Mouse (Mus musculus): ENCODE results near the gene Sycp3. TPM values are rescaled to one million over a fixed set of nuclear protein-coding genes. Genes with fewer than 3 reads are reported as not detected.

The Sycp3 gene
- polyA plus RNA-seq, 2 experiments, result 0.10 TPM; not detected in 1

DNA sequence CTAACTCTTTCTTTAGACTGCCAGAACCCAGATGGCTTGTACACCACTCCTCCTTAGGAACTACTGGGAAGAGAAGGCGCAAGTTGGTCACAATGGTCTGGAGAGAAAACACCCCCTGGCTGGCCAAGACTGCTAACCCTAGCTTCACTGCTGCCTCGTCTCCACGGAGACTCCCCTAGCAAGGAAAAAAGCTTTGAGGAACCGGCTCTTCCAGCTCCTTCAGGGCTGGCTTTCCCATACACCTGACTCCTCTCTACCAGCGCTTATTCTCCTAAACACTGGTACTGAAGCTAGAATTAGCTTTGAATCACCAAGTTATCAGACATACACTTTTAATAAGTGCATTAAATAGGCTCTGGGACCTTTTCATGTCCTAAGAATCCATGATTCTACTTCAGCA lies 40.6 kb downstream of the Sycp3 start:
- H3K9me3 ChIP-seq (ENCODE audit: control insufficient read depth, low read length), result no peaks in the 10 kb centered on the region
- 65% methylated on average over 5 of the region's 5 CpGs for WGBS
- H3K27me3 ChIP-seq (ENCODE audit: control insufficient read depth, insufficient read depth, low read length), result no peaks in the 10 kb centered on the region
- H3K9ac ChIP-seq (ENCODE audit: low read depth, low read length, severe bottlenecking), result no peak overlapping the region
- DNase-seq (ENCODE audit: low spot score) (no peak), ATAC-seq (ENCODE audit: low FRiP score, low read depth) (no peak)
- no peaks in the 10 kb centered on the region for H3K36me3 ChIP-seq (ENCODE audit: control insufficient read depth, insufficient read depth, low read length)
- H3K27ac ChIP-seq (replicated peaks; ENCODE audit: low read depth, low read length), result no peak overlapping the region
- no peak overlapping the region for H3K4me3 ChIP-seq (replicated peaks; ENCODE audit: low read length)
- no peak for TF ChIP-seq POLR2A (IDR thresholded peaks at IDR 0.05; ENCODE audit: borderline replicate concordance, extremely low read depth, insufficient read depth, insufficient read length)
- peaks cover 30% of the 10 kb centered on the region for H3K4me1 ChIP-seq (ENCODE audit: control insufficient read depth, insufficient read depth, low read length)
- H3K4me2 ChIP-seq (replicated peaks; ENCODE audit: low read depth, low read length, severe bottlenecking), result no peak overlapping the region

DNA sequence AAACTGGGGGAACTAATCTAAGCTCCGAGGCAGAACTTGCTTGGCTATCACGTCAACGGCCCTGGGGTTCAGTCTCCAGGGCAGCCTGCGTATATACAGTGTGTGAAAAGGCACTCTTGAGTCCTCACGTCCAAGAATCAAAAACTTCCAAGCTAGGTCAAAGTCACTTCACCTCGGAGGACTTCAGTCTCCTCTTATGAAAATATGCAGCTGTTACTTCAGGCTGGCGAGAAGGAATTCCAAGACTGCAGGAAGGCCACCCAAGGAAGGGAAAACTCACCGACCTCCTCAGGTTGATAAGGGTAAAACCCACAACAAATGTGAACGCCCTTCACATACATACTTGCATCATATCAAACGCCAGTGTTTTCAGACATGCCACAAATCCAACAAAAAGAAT lies 42.0 kb downstream of the Sycp3 start:
- ATAC-seq (ENCODE audit: low FRiP score, low read depth) (no peak), DNase-seq (ENCODE audit: low spot score) (no peak)
- WGBS, result 68% methylated on average over 10 of the region's 10 CpGs
- no peak overlapping the region for H3K4me3 ChIP-seq (replicated peaks; ENCODE audit: low read length)
- no peak overlapping the region for H3K9ac ChIP-seq (ENCODE audit: low read depth, low read length, severe bottlenecking)
- H3K9me3 ChIP-seq (ENCODE audit: control insufficient read depth, low read length), result no peaks in the 10 kb centered on the region
- no peaks in the 10 kb centered on the region for H3K36me3 ChIP-seq (ENCODE audit: control insufficient read depth, insufficient read depth, low read length)
- peaks cover 24% of the 10 kb centered on the region for H3K4me1 ChIP-seq (ENCODE audit: control insufficient read depth, insufficient read depth, low read length)
- TF ChIP-seq POLR2A (IDR thresholded peaks at IDR 0.05; ENCODE audit: borderline replicate concordance, extremely low read depth, insufficient read depth, insufficient read length), result no peak
- H3K27me3 ChIP-seq (ENCODE audit: control insufficient read depth, insufficient read depth, low read length), result no peaks in the 10 kb centered on the region
- H3K4me2 ChIP-seq (replicated peaks; ENCODE audit: low read depth, low read length, severe bottlenecking), result no peak overlapping the region
- H3K27ac ChIP-seq (replicated peaks; ENCODE audit: low read depth, low read length), result no peak overlapping the region

DNA sequence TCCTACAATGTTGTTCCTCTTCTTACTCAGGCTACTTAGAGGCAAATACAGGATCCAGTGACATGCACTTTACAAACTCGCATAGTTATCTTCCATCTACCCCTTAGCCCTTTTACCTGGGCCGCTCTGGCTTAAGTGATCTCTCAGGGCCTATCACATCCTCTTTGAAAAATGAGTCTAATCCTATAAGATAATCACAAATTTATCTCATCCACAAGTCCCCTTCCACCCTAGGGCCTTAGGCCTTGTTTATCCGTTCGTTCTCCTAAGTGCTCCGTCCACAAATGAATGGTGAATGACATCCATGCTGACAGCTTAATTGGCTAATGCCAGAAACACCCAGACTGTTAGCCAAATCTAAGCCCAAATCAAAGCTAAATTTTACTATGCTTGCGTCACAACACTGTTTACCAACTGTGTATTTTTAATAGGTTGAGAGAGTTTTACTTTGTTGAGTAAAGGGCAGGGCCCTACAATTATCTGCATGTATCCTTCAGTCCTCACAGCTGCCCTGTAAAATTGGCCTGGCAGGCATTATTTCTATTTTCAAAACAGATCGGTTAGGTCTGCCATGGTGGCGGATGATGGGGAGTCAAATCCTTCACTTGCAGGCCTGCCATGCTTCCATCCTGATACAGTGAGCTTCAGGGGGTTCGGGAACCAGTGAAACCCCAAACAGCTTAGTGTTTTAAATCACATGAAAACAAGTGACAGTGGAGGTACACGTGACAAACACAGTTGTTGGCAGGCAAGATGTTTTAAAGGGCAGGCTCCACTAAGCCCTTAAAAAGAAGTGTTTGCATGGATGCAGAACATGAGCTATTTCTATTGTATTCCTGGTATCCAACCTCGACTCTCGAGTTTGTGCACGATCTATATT lies 42.8 kb downstream of the Sycp3 start:
- 59% methylated on average over 13 of the region's 13 CpGs for WGBS
- Histone ChIP-seq H3K4me1 (ENCODE audit: control insufficient read depth, insufficient read depth, low read length) (peaks cover 18% of the 10 kb centered on the region), H3K9ac (ENCODE audit: low read depth, low read length, severe bottlenecking) (no peak overlapping the region), H3K27ac (replicated peaks; ENCODE audit: low read depth, low read length) (no peak overlapping the region), H3K4me2 (replicated peaks; ENCODE audit: low read depth, low read length, severe bottlenecking) (peak overlapping the region; percentile 17; the same call in 1 of the 2 replicates), H3K4me3 (replicated peaks; ENCODE audit: low read length) (no peak overlapping the region), H3K36me3 (ENCODE audit: control insufficient read depth, insufficient read depth, low read length) (no peaks in the 10 kb centered on the region), H3K9me3 (ENCODE audit: control insufficient read depth, low read length) (no peaks in the 10 kb centered on the region), H3K27me3 (ENCODE audit: control insufficient read depth, insufficient read depth, low read length) (no peaks in the 10 kb centered on the region)
- DNase-seq (ENCODE audit: low spot score) (no peak), ATAC-seq (ENCODE audit: low FRiP score, low read depth) (no peak)
- no peak for TF ChIP-seq POLR2A (IDR thresholded peaks at IDR 0.05; ENCODE audit: borderline replicate concordance, extremely low read depth, insufficient read depth, insufficient read length)

DNA sequence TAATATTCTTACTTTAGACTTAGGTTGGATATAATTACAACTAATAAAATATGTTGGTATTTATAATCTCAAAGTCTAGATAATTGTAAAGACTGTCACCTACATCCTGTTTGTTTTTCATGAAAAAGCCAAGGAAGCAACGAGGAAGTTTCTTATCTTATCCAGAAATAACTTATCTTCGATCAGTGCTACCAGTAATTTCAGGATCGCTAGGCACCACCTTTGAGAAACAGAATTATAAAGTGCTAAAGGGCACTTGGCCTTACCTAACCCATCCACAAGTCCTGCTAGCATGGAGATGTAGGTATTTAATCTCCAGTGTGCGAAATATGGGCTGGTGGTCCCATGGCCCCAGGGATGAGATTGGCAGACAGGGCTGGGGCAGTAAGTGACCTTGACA lies 43.5 kb downstream of the Sycp3 start:
- no peaks in the 10 kb centered on the region for H3K36me3 ChIP-seq (ENCODE audit: control insufficient read depth, insufficient read depth, low read length)
- DNase-seq (ENCODE audit: low spot score) (no peak), ATAC-seq (ENCODE audit: low FRiP score, low read depth) (no peak)
- H3K4me3 ChIP-seq (replicated peaks; ENCODE audit: low read length), result peak overlapping the region; percentile 76
- H3K27me3 ChIP-seq (ENCODE audit: control insufficient read depth, insufficient read depth, low read length), result no peaks in the 10 kb centered on the region
- H3K9me3 ChIP-seq (ENCODE audit: control insufficient read depth, low read length), result no peaks in the 10 kb centered on the region
- no peak overlapping the region for H3K27ac ChIP-seq (replicated peaks; ENCODE audit: low read depth, low read length)
- peak overlapping the region; percentile 93 for H3K4me2 ChIP-seq (replicated peaks; ENCODE audit: low read depth, low read length, severe bottlenecking)
- 59% methylated on average over 4 of the region's 4 CpGs for WGBS
- TF ChIP-seq POLR2A (IDR thresholded peaks at IDR 0.05; ENCODE audit: borderline replicate concordance, extremely low read depth, insufficient read depth, insufficient read length), result no peak
- peak overlapping the region; percentile 83 for H3K9ac ChIP-seq (ENCODE audit: low read depth, low read length, severe bottlenecking)
- H3K4me1 ChIP-seq (ENCODE audit: control insufficient read depth, insufficient read depth, low read length), result peaks cover 16% of the 10 kb centered on the region

DNA sequence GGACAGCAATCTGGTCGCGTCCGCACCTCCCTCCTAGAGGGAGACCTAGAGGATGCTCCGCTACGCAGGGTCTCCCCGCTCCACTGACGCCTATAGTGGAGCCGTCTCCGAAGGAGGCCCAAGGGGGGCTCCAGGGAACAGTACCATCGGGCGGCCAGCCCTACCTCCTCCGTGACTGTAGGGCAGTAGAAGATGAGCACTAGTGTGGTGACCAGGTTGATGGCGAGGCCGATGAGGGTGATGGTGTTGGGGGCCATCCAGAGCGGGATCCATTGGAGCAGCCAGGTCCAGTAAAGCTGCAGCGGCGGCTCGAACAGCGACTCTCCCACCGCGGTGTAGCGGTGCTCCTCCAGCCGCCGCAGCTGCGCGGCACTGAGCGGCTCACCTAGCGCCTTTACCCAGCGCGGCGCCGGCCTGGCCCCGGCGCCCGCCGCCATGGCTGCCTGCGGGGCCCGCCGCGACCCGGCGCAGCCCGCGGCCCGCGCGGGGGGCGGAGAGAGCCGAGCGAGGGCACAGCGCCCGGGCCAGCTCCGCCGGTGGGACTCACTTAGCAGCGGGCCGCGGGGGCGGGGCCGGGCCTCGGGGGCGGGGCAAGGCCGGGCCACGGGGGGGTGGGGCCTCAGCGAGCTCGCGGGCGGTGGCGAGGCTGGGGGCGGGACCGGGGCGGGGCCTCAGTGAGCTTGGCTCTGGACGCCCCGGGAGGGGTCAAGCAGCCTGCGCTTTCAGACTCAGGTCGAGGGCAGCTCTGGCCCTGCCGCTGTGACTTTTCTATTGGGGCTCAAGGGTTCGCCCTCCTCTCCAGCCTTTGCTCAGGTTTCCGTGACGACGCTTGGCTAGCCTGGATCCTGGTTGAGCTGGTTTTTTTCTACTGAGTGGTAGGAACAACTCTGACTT lies 44.3 kb downstream of the Sycp3 start, which contains the start of gene Chpt1:
TSS of gene Chpt1 (minus strand) at position 653 of the 894 bp plus-strand sequence.
- ATAC-seq (ENCODE audit: low FRiP score, low read depth) (peak; percentile 95), DNase-seq (ENCODE audit: low spot score) (peak; percentile 81)
- 1% methylated on average over 21 of the region's 80 CpGs for WGBS
- Histone ChIP-seq H3K4me1 (ENCODE audit: control insufficient read depth, insufficient read depth, low read length) (peaks cover 16% of the 10 kb centered on the region), H3K27ac (replicated peaks; ENCODE audit: low read depth, low read length) (peak within 1 kb of the TSS; percentile 62; the same call in 1 of the 2 replicates), H3K9me3 (ENCODE audit: control insufficient read depth, low read length) (no peaks in the 10 kb centered on the region), H3K36me3 (ENCODE audit: control insufficient read depth, insufficient read depth, low read length) (no peaks in the 10 kb centered on the region), H3K4me2 (replicated peaks; ENCODE audit: low read depth, low read length, severe bottlenecking) (peak within 1 kb of the TSS; percentile 93), H3K9ac (ENCODE audit: low read depth, low read length, severe bottlenecking) (peak within 1 kb of the TSS; percentile 83), H3K4me3 (replicated peaks; ENCODE audit: low read length) (peak within 1 kb of the TSS; percentile 76), H3K27me3 (ENCODE audit: control insufficient read depth, insufficient read depth, low read length) (no peaks in the 10 kb centered on the region)
- 0 out of 2 replicates have a peak, but pooled peaks have one; percentile 53 for TF ChIP-seq POLR2A (IDR thresholded peaks at IDR 0.05; ENCODE audit: borderline replicate concordance, extremely low read depth, insufficient read depth, insufficient read length)
